Mouse (Mus musculus) midbrain, embryonic 14.5 days (tissue): ENCODE results near the gene Pigyl. TPM values are rescaled to one million over a fixed set of nuclear protein-coding genes. Genes with fewer than 3 reads are reported as not detected.
A peak's percentile ranks its signal among the peaks of the same experiment; 100 is the strongest.
"Not testable (repeated sequence)": the region's sequence is repeated elsewhere in the genome, so short reads cannot be mapped to it uniquely, and the experiment has no call there.

Experiments
- ATAC-seq: fragments of 200-750 bp; cut with Nextera tagmentation; 2 replicates; pipeline ENCODE4 v1.8.0; 2017; ENCODE audit warnings: moderate number of reproducible peaks, moderate library complexity; ENCODE audit not compliant: low FRiP score, low TSS enrichment
- DNase-seq: peaks from one replicate; pipeline ENCODE4 v3.0.0-alpha.2; 2015
- H3K27ac ChIP-seq: fragments of 300-500 bp; sonication (generic); replicated peaks from 2 replicates; pipeline ENCODE4 v1.5.1; 2014; ENCODE audit warnings: mild to moderate bottlenecking, low read depth, low read length, moderate library complexity
- H3K27me3 ChIP-seq: fragments of 300-500 bp; sonication (generic); 2 replicates; pipeline ENCODE4 v1.6.1; 2014; ENCODE audit warnings: low read length, control low read depth, mixed read lengths; ENCODE audit not compliant: control insufficient read depth, insufficient read depth
- H3K36me3 ChIP-seq: fragments of 300-500 bp; sonication (generic); 2 replicates; pipeline ENCODE4 v1.6.1; 2014; ENCODE audit warnings: low read length, control low read depth; ENCODE audit not compliant: control insufficient read depth, insufficient read depth
- H3K4me1 ChIP-seq: fragments of 300-500 bp; sonication (generic); 2 replicates; pipeline ENCODE4 v1.6.1; 2014; ENCODE audit warnings: mild to moderate bottlenecking, antibody characterized with exemption, low read length, control low read depth; ENCODE audit not compliant: control insufficient read depth, insufficient read depth
- H3K4me2 ChIP-seq: fragments of 300-500 bp; sonication (generic); 2 replicates; pipeline ENCODE4 v1.6.1; 2014; ENCODE audit warnings: mild to moderate bottlenecking, low read length, moderate library complexity
- H3K4me3 ChIP-seq: fragments of 300-500 bp; sonication (generic); replicated peaks from 2 replicates; pipeline ENCODE4 v1.5.1; 2014; ENCODE audit warnings: low read depth, low read length
- H3K9ac ChIP-seq: fragments of 300-500 bp; sonication (generic); replicated peaks from 2 replicates; pipeline ENCODE4 v1.6.1; 2014; ENCODE audit warnings: mild to moderate bottlenecking, low read length, moderate library complexity
- H3K9me3 ChIP-seq: fragments of 300-500 bp; sonication (generic); 2 replicates; pipeline ENCODE4 v1.6.1; 2016; ENCODE audit warnings: low read length, control low read depth, mixed read lengths; ENCODE audit not compliant: control insufficient read depth
- WGBS: fragments of 180-500 bp; shearing (Covaris S2); extraction: QIAGEN DNeasy Blood & Tissue Kit; methylation state at CpG from one replicate; pipeline ENCODE4 v1.1.7; 2014; 5-methylcytosine and 5-hydroxymethylcytosine counted together
- polyA plus RNA-seq: library from polyadenylated mRNA; unstranded; fragments of >200 nt; fragmentation: Nextera tagmentation; extraction: Ambion mirVana; gene quantifications from 2 replicates; pipeline ENCODE4 v1.2.1, GENCODE M21; 2014

The Pigyl gene
- polyA plus RNA-seq, 1 experiment from 2014 or later: 94.1 TPM

DNA sequence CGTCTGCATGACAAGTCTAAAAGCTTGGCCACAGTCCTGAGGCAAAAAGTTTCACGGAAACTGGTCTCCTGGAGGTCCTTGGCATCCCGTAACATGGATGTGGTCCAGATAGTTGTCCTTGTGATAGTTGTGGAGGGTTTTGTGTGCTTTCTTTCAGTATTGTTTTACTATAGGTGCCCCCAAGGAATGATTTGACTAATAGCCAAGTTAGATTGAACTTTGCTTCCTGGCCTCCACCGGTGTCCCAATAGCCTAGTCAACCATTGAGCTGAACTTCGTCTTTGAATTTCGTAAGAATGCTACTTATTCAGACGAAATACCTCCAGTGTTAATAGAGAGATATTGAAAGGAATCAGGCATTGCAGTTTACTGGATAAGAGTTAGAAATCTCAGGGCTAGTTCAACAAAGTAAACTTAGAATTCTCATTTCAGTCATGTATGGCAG is 6.4 kb upstream of the Pigyl start:
- not testable (repeated sequence) for H3K36me3 ChIP-seq, H3K27ac ChIP-seq, H3K27me3 ChIP-seq, DNase-seq, ATAC-seq, H3K4me3 ChIP-seq, H3K4me1 ChIP-seq, H3K9me3 ChIP-seq, H3K4me2 ChIP-seq, H3K9ac ChIP-seq
- 88% methylated on average over 7 of the region's 7 CpGs for WGBS

- WGBS: 96% methylated on average over 2 of the region's 2 CpGs
- ATAC-seq: no peak
- H3K9me3 ChIP-seq: no peaks in the 10 kb centered on the region; the same call in 1 of the 2 replicates
- no peak overlapping the region for H3K4me3 ChIP-seq
- H3K27ac ChIP-seq: no peak overlapping the region
- no peaks in the 10 kb centered on the region for H3K27me3 ChIP-seq
- H3K4me2 ChIP-seq: no peak overlapping the region
- no peaks in the 10 kb centered on the region for H3K36me3 ChIP-seq
- no peaks in the 10 kb centered on the region for H3K4me1 ChIP-seq
- DNase-seq: no peak
- no peak overlapping the region for H3K9ac ChIP-seq
Measured at GRCm38 (mm10) chr9:22150946-22151345, 5.7 kb upstream of the Pigyl start.

DNA sequence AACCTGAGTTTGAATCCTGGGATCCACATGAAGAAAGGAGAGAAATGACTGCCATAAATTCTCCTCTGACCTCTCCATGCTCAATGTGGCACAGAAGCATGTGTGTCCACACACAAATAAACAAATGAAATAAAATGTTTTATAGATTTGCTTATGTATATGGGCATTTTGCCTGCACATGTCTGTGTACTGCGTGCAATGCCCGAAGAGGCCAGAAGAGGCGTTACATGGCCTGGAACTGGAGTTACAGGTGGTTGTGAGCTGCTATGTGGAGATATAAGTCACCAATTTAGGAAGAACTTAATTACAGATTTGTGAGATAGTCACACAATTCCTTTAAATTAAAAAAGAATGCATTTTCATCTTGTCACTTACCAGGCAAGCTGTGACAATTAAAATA is 2.8 kb upstream of the Pigyl start:
- Histone ChIP-seq H3K9me3 (no peaks in the 10 kb centered on the region), H3K9ac (no peak overlapping the region), H3K36me3 (no peaks in the 10 kb centered on the region), H3K4me2 (no peak overlapping the region), H3K27ac (no peak overlapping the region), H3K27me3 (no peaks in the 10 kb centered on the region), H3K4me3 (no peak overlapping the region), H3K4me1 (peaks cover 8% of the 10 kb centered on the region)
- DNase-seq (no peak), ATAC-seq (no peak)
- WGBS: 92% methylated on average over 3 of the region's 3 CpGs

GRCm38 (mm10) chr9:22155614-22156013 is 1.0 kb upstream of the Pigyl start:
- Histone ChIP-seq H3K4me3 (no peak overlapping the region), H3K27ac (no peak overlapping the region), H3K27me3 (no peaks in the 10 kb centered on the region), H3K9me3 (no peaks in the 10 kb centered on the region), H3K4me2 (no peak overlapping the region), H3K9ac (no peak overlapping the region), H3K36me3 (no peaks in the 10 kb centered on the region), H3K4me1 (peaks cover 8% of the 10 kb centered on the region)
- WGBS: 25% methylated on average over 10 of the region's 10 CpGs
- no peak for ATAC-seq
- peak; percentile 86 for DNase-seq

DNA sequence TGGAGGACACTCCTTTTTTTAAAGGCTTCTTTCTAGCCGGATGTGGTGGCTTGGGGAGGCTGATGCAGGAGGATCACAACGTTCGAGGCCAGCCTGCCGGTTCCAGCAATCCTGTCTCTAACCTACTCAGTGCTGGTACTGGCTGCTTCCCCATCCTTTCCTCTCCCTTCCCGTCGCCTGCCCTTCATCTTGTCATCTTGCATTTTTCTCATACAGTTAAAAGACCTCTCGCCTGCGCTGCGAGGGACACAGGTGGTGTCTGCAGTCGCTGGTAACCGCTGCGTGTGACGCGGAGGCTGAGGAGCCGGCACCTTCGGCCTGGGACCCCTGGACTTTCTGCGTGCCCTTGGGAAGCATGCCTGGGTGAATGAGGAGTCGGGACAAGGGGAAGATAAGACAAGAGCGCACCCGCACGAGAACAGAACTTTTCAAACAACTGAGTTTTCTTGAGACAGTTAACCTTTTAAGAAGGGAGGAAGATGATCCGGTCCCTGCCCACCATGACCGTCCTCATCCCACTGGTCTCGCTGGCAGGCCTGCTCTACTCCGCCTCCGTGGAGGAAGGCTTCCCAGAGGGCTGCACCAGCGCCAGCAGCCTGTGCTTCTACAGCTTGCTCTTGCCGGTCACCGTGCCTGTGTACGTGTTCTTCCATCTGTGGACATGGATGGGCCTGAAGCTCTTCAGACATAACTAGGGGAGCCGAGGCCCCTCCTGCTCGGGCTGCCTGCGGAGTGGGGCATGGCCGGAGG is 1.0 kb downstream of the Pigyl start:
- Histone ChIP-seq H3K9me3 (no peaks in the 10 kb centered on the region), H3K27ac (no peak overlapping the region), H3K4me1 (peaks cover 8% of the 10 kb centered on the region), H3K4me3 (peak overlapping the region; percentile 65), H3K4me2 (peak overlapping the region; percentile 64), H3K27me3 (no peaks in the 10 kb centered on the region), H3K9ac (peak overlapping the region; percentile 81), H3K36me3 (no peaks in the 10 kb centered on the region)
- 69% methylated on average over 34 of the region's 34 CpGs for WGBS
- DNase-seq (peak; percentile 16), ATAC-seq (no peak)

- H3K4me3 ChIP-seq: no peak overlapping the region
- H3K4me1 ChIP-seq: peaks cover 11% of the 10 kb centered on the region
- H3K27me3 ChIP-seq: no peaks in the 10 kb centered on the region
- no peaks in the 10 kb centered on the region for H3K36me3 ChIP-seq
- 23% methylated on average over 6 of the region's 6 CpGs for WGBS
- DNase-seq: no peak
- ATAC-seq: no peak
- no peak overlapping the region for H3K9ac ChIP-seq
- no peak overlapping the region for H3K27ac ChIP-seq
- no peak overlapping the region for H3K4me2 ChIP-seq
- no peaks in the 10 kb centered on the region for H3K9me3 ChIP-seq
Measured at GRCm38 (mm10) chr9:22161299-22161698, 4.7 kb downstream of the Pigyl start.

- no peak for ATAC-seq
- no peak overlapping the region for H3K27ac ChIP-seq
- 81% methylated on average over 9 of the region's 9 CpGs for WGBS
- no peaks in the 10 kb centered on the region for H3K27me3 ChIP-seq
- no peak overlapping the region for H3K4me3 ChIP-seq
- DNase-seq: no peak
- H3K36me3 ChIP-seq: no peaks in the 10 kb centered on the region
- no peak overlapping the region for H3K4me2 ChIP-seq
- no peaks in the 10 kb centered on the region for H3K9me3 ChIP-seq
- H3K9ac ChIP-seq: no peak overlapping the region
- H3K4me1 ChIP-seq: peaks cover 11% of the 10 kb centered on the region
Measured at GRCm38 (mm10) chr9:22162305-22162704, 5.7 kb downstream of the Pigyl start.

GRCm38 (mm10) chr9:22162912-22163311 is 6.3 kb downstream of the Pigyl start:
- Histone ChIP-seq H3K27me3 (no peaks in the 10 kb centered on the region), H3K9me3 (no peaks in the 10 kb centered on the region), H3K36me3 (no peaks in the 10 kb centered on the region), H3K27ac (no peak overlapping the region), H3K9ac (no peak overlapping the region), H3K4me2 (no peak overlapping the region), H3K4me3 (no peak overlapping the region), H3K4me1 (peaks cover 5% of the 10 kb centered on the region; the same call in 1 of the 2 replicates)
- DNase-seq: no peak
- ATAC-seq: no peak
- 89% methylated on average over 7 of the region's 7 CpGs for WGBS
